8 mouse cellular contexts compared by ENCODE assay signal in genomic region chr1:88260114-88260513, GRCm38 (mm10). TPM values are rescaled to one million over a fixed set of nuclear protein-coding genes. Genes with fewer than 3 reads are reported as not detected.
A peak's percentile ranks its signal among the peaks of the same experiment; 100 is the strongest.
DNase-seq lines count a peak whose midpoint lies in the region; ATAC-seq lines count a peak whose summit lies in the region.

No protein-coding gene starts in this region.

- 75% methylated on average over 6 of the region's 6 CpGs for WGBS in kidney, embryonic 16.5 days

- peak; percentile 53 for DNase-seq in cerebellum, adult 11-12 months
- DNase-seq in cerebellum, postnatal 4 days (ENCODE audit: low spot score in 2 of 2): no peak
- DNase-seq in ovary, postnatal 36 days (ENCODE audit: low spot score): peak; percentile 76
- DNase-seq in ovary, postnatal 10 days (ENCODE audit: low spot score): no peak
- no peak for DNase-seq in thymus, postnatal 36 days
- no peak for DNase-seq in frontal cortex, adult 2 months (ENCODE audit: extremely low spot score in 1 of 2, low spot score in 1 of 2)

- no peaks in the 10 kb centered on the region for H3K27me3 ChIP-seq in kidney, embryonic 16.5 days (ENCODE audit: insufficient read depth, low read length)

- no peak overlapping the region for H3K9ac ChIP-seq in kidney, embryonic 16.5 days (replicated peaks; ENCODE audit: low read length)

- peaks cover 17% of the 10 kb centered on the region for H3K4me1 ChIP-seq in kidney, embryonic 16.5 days (ENCODE audit: insufficient read depth, low read length)

- peaks cover 14% of the 10 kb centered on the region for H3K9me3 ChIP-seq in kidney, embryonic 16.5 days (ENCODE audit: low read length)

- no peak overlapping the region for H3K4me3 ChIP-seq in kidney, embryonic 16.5 days (ENCODE audit: low read length)

- H3K4me2 ChIP-seq in kidney, embryonic 16.5 days (replicated peaks; ENCODE audit: low read depth, low read length): no peak overlapping the region

- peaks cover 55% of the 10 kb centered on the region for H3K36me3 ChIP-seq in kidney, embryonic 16.5 days (ENCODE audit: insufficient read depth, low read length)

- peak; percentile 10; the same call in 1 of the 2 replicates for ATAC-seq in kidney, embryonic 16.5 days (ENCODE audit: low FRiP score, low TSS enrichment)
- ATAC-seq in monocyte, adult 5-6 weeks (replicated peaks; ENCODE audit: insufficient number of reproducible peaks, low FRiP score, low TSS enrichment, poor library complexity, severe bottlenecking): 0 out of 2 replicates have a peak, but pooled peaks have one; percentile 2

- H3K27ac ChIP-seq in kidney, embryonic 16.5 days (ENCODE audit: low read length): no peak overlapping the region

RNA-seq across cellular contexts. Expression of gene Hjurp, which starts 17.3 kb away (rescaled TPM):
- polyA plus RNA-seq in kidney, embryonic 16.5 days (2015; fragmentation: Nextera tagmentation; extraction: Ambion mirVana): 168 and 187 TPM in 2 replicates
- total RNA-seq in monocyte, adult 5-6 weeks (2017): 79.2 to 121 TPM (median 80.4 TPM) in 3 replicates
- polyA plus RNA-seq in frontal cortex, adult 2 months (2012; rRNA removed): 56.1 and 61.2 TPM in 2 replicates

RNA-seq across cellular contexts. Expression of gene Trpm8, which starts 17.3 kb away (rescaled TPM):
- polyA plus RNA-seq in kidney, embryonic 16.5 days (2015; fragmentation: Nextera tagmentation; extraction: Ambion mirVana): not detected in 2 replicates
- not detected in 3 replicates for total RNA-seq in monocyte, adult 5-6 weeks (2017)
- 0.02 TPM in 2 replicates for polyA plus RNA-seq in frontal cortex, adult 2 months (2012; rRNA removed)

RNA-seq across cellular contexts. Expression of gene Mroh2a, which starts 33.3 kb away (rescaled TPM):
- 1.3 and 2.8 TPM in 2 replicates for polyA plus RNA-seq in kidney, embryonic 16.5 days (2015; fragmentation: Nextera tagmentation; extraction: Ambion mirVana)
- 0.38 to 2.2 TPM (median 1.2 TPM) in 3 replicates for total RNA-seq in monocyte, adult 5-6 weeks (2017)
- 0.02 and 0.19 TPM in 2 replicates for polyA plus RNA-seq in frontal cortex, adult 2 months (2012; rRNA removed)

RNA-seq across cellular contexts. Expression of gene Ugt1a1, which starts 48.4 kb away (rescaled TPM):
- 2.4 TPM in 2 replicates for polyA plus RNA-seq in kidney, embryonic 16.5 days (2015; fragmentation: Nextera tagmentation; extraction: Ambion mirVana)
- total RNA-seq in monocyte, adult 5-6 weeks (2017): 0.57 to 0.68 TPM (median 0.64 TPM) in 3 replicates
- polyA plus RNA-seq in frontal cortex, adult 2 months (2012; rRNA removed): 0.06 TPM in 2 replicates

RNA-seq across cellular contexts. Expression of gene Dnajb3, which starts 54.5 kb away (rescaled TPM):
- polyA plus RNA-seq in kidney, embryonic 16.5 days (2015; fragmentation: Nextera tagmentation; extraction: Ambion mirVana): 10.4 and 11.2 TPM in 2 replicates
- total RNA-seq in monocyte, adult 5-6 weeks (2017): not detected in 3 replicates
- polyA plus RNA-seq in frontal cortex, adult 2 months (2012; rRNA removed): 1.9 and 2.6 TPM in 2 replicates

Comparison
In these comparisons a context has a peak if more than half of its experiments do, and no peak if none do; other contexts are left out.
1. DNase-seq: peak in cerebellum, adult 11-12 months (single experiment) and ovary, postnatal 36 days (single experiment); none in cerebellum, postnatal 4 days (0 of 2), ovary, postnatal 10 days (single experiment), thymus, postnatal 36 days (0 of 2) and frontal cortex, adult 2 months (0 of 2).